Mouse (Mus musculus) embryonic facial prominence, embryonic 10.5 days (tissue): ENCODE measurements around the gene Cpne4. TPM values are rescaled to one million over a fixed set of nuclear protein-coding genes. Genes with fewer than 3 reads are reported as not detected.

Experiments used
- DNase-seq: peaks from one replicate; pipeline ENCODE4 v3.0.0-alpha.2; 2017; ENCODE audit warnings: low spot score
- H3K27ac ChIP-seq: fragments of 300-500 bp; sonication (generic); replicated peaks from 2 replicates; pipeline ENCODE4 v1.5.1; 2016; ENCODE audit warnings: mild to moderate bottlenecking
- H3K27me3 ChIP-seq: fragments of 300-500 bp; sonication (generic); replicated peaks from 2 replicates; pipeline ENCODE4 v1.6.1; 2016; ENCODE audit warnings: low read depth, mild to moderate bottlenecking; ENCODE audit not compliant: poor library complexity, severe bottlenecking
- H3K36me3 ChIP-seq: fragments of 300-500 bp; sonication (generic); replicated peaks from 2 replicates; pipeline ENCODE4 v1.6.1; 2016; ENCODE audit warnings: mild to moderate bottlenecking, moderate library complexity
- H3K4me1 ChIP-seq: fragments of 300-500 bp; sonication (generic); 2 replicates; pipeline ENCODE4 v1.6.1; 2016
- H3K4me3 ChIP-seq: fragments of 300-500 bp; sonication (generic); 2 replicates; pipeline ENCODE4 v1.5.1; 2016; ENCODE audit warnings: mild to moderate bottlenecking, moderate library complexity
- H3K9me3 ChIP-seq: fragments of 300-500 bp; sonication (generic); 2 replicates; pipeline ENCODE4 v1.6.1; 2016; ENCODE audit warnings: mild to moderate bottlenecking
- WGBS: fragments of 180-500 bp; shearing (Covaris S2); methylation state at CpG from one replicate; pipeline ENCODE4 v1.1.7; 2016; 5-methylcytosine and 5-hydroxymethylcytosine counted together
- polyA plus RNA-seq: library from polyadenylated mRNA; unstranded; fragments of >200 nt; fragmentation: Nextera tagmentation; extraction: Ambion mirVana; gene quantifications from 2 replicates; pipeline ENCODE4 v1.2.1, GENCODE M21; 2016

Gene Cpne4
- polyA plus RNA-seq, 1 experiment from 2014 or later: 0.56 TPM

DNA sequence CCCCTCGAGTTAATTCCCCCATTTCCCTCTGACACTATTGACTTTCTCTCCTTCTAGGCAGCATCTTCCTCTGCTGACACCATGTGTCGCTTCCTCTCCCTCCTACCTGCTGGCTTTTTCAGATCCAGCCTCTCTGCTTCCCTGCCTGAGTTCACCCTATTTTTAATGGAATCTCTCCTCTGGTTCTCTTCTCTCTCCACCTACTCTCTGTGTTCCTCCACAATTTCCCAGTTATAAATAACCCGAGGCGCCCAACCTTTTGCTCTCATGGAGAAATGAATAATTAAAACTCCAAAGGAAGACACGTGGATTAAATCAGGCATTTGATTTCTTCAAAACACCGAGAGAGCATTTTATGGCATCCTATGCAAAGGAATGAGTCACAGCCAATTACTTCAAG lies 65.4 kb downstream of the Cpne4 start:
- Histone ChIP-seq H3K4me3 (no peak overlapping the region), H3K36me3 (no peaks in the 10 kb centered on the region), H3K4me1 (no peaks in the 10 kb centered on the region), H3K9me3 (no peaks in the 10 kb centered on the region), H3K27me3 (no peaks in the 10 kb centered on the region), H3K27ac (no peak overlapping the region)
- no peak for DNase-seq
- 78% methylated on average over 6 of the region's 6 CpGs for WGBS

DNA sequence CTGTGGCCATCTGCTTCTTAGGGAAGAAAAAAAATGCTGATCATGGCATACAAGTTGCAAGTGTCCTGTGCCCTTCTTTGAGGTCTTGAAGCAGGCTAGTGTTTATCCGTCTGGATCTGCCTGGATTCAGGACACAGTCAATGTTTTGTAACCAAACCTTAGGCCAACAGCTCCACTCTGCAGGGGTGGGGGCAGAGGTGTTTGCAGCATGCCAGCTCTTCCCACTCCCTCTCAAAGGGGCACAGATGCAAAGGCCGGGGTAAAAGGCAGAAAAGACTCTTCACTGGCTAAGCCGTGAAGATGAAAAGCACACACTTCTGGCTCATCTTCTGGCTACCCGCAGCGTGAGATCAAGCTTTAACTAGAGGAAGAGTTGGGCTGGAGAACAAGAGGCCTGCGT lies 69.6 kb downstream of the Cpne4 start:
- DNase-seq: no peak
- 69% methylated on average over 6 of the region's 6 CpGs for WGBS

DNA sequence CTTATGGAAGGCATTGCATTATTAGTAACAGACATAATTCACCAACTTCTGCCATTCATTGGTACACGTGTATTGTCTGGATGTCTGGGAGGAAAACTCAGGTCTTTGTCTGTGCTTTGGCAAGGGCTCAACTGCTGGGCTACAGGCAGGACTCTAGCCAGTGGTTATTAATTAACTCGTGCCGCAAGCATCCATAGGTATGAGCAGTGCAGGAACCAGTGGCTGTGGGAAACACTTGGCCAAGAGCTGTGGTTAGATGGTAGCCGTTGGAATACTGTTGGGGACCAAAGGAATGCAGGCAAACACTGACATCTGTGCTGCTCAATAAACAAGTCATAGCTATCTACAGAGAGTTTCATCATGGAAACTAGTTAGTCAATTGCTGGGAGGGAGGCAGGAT lies 76.5 kb downstream of the Cpne4 start:
- DNase-seq: no peak
- Histone ChIP-seq H3K9me3 (no peaks in the 10 kb centered on the region), H3K4me3 (no peak overlapping the region), H3K27me3 (no peaks in the 10 kb centered on the region), H3K4me1 (no peaks in the 10 kb centered on the region), H3K36me3 (no peaks in the 10 kb centered on the region), H3K27ac (no peak overlapping the region)
- 89% methylated on average over 4 of the region's 4 CpGs for WGBS

More for the DNA sequence above, 69.6 kb downstream of the Cpne4 start:
- H3K27ac ChIP-seq: no peak overlapping the region
- no peaks in the 10 kb centered on the region for H3K36me3 ChIP-seq
- H3K27me3 ChIP-seq: no peaks in the 10 kb centered on the region
- no peaks in the 10 kb centered on the region for H3K4me1 ChIP-seq
- H3K4me3 ChIP-seq: no peak overlapping the region
- H3K9me3 ChIP-seq: no peaks in the 10 kb centered on the region

DNA sequence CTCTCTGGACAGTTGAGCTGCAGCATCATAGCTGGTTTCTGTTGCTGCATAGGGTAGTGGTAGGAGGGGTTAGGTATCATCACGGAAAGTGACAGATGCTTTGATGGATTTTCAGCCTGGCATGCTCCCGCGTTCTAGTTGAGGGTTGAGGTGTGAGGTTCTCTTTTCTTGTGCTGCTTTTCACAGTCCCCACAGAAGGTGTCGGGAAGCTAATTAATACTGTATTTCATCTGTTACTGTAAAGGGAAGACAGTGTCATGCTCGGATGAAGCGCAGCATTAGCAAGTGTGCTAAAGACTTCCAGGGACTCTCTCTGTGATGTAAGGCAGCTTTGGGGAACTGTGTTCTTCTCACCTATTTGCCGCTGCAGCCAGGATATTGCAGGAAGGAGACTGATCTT lies 80.7 kb downstream of the Cpne4 start:
- H3K9me3 ChIP-seq: no peaks in the 10 kb centered on the region
- WGBS: 77% methylated on average over 7 of the region's 7 CpGs
- no peak for DNase-seq

DNA sequence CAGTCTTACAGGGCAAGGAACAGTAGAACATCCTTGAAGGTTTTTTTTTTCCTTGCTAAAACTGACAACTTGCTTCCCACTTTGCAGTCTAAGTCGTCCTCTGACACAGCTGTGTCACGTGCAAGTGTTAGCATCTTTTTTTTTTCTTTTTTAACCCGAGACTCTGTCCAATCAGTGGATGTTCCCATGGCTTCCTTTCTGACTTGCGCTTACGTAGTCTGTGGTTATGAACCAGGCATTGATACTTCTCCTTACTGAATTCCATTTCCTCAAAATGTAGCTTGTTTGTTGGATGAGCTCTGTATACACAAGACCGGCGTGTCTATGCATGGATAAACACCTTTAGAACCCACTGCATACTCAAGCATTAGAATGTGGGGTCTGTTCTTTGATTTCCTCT lies 82.2 kb downstream of the Cpne4 start:
- Histone ChIP-seq H3K9me3 (no peaks in the 10 kb centered on the region), H3K27me3 (no peaks in the 10 kb centered on the region), H3K36me3 (no peaks in the 10 kb centered on the region), H3K27ac (no peak overlapping the region), H3K4me3 (no peak overlapping the region), H3K4me1 (no peaks in the 10 kb centered on the region)
- WGBS: 80% methylated on average over 7 of the region's 7 CpGs
- DNase-seq: no peak

More for the DNA sequence above, 80.7 kb downstream of the Cpne4 start:
- Histone ChIP-seq H3K4me1 (no peaks in the 10 kb centered on the region), H3K27ac (no peak overlapping the region), H3K4me3 (no peak overlapping the region), H3K27me3 (no peaks in the 10 kb centered on the region), H3K36me3 (no peaks in the 10 kb centered on the region)

DNA sequence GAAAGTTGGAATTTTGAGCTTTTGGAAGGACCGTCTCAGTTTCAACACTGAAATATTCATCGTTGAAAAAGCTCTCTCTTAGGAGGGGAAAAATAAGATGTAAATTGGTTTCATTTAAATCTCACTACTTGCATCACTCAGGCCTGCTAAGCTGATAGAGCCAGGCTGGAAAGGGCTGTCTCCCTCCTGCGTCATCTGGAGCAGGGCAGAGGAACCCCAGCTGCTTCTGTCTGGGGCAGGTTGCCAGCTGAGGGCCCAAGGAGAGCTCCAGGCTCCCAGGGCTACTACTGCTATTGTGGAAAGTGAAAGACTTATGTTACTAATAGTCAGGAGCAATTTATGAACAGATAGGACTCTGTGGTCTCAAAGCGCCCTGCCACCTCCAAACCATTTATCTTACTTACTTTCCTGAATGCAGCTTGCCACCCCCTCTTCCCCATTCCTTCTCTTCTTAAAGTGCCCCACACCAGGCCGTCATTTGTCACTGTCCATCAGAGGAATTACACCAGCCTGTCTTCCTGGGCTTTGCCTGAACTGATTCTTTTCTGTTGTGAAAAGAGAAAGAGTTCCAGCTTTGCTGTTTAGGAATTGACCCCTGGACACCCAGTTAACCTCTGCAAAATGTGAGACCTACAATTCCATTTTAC lies 99.4 kb downstream of the Cpne4 start:
- Histone ChIP-seq H3K27me3 (no peaks in the 10 kb centered on the region), H3K4me1 (no peaks in the 10 kb centered on the region), H3K4me3 (no peak overlapping the region), H3K27ac (no peak overlapping the region), H3K9me3 (no peaks in the 10 kb centered on the region), H3K36me3 (no peaks in the 10 kb centered on the region)
- DNase-seq: no peak
- WGBS: 76% methylated on average over 5 of the region's 5 CpGs

DNA sequence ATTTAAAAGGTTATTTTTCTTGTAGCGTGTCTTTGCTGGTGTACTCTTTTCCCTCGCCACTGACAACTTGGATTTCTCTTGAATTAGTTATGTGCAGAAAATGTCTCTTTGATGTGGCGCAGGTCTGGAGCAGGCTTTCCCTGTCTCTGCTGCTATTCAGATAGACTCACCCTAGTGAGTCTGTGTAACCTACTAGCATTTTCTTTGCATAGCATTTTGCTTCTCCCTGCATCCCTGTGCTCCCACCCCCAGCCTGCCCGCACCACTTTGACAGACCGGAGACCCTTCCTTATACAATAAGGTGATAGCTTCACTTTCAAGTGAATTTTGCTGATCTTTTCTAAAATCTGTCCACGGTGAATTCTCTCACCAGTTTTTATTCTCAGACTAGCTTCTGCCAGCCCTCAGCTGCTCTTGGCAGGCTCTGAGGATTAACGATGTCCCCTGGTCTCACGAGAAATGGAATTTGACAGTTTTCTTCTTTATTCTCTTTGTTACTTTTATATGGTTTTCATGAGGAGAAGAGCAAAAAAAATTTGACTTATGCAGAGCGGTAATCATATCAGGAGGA lies 105.7 kb downstream of the Cpne4 start:
- H3K4me1 ChIP-seq: no peaks in the 10 kb centered on the region
- no peak overlapping the region for H3K4me3 ChIP-seq
- H3K27me3 ChIP-seq: no peaks in the 10 kb centered on the region
- H3K36me3 ChIP-seq: no peaks in the 10 kb centered on the region
- H3K27ac ChIP-seq: no peak overlapping the region
- H3K9me3 ChIP-seq: no peaks in the 10 kb centered on the region
- WGBS: 87% methylated on average over 9 of the region's 9 CpGs
- DNase-seq: no peak

DNA sequence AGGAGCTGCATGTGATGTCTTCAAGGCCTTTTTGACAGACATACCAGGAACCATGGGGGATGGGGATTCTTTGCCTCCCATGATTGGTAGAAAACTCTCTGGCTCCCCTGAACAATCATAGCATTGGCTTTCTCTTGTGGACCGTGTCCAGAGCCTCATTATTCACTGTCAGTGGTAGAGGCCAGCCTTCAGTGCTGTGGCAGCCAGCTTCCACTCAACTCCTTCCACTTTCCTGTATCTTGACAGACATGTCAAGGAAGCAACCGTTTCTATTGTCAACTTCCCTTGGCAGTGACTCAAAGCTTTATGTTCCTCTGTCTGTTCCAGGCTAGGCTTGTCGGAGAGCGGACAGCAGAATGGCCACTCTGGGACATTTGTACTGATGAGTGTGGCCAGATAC lies 112.7 kb downstream of the Cpne4 start:
- Histone ChIP-seq H3K36me3 (no peaks in the 10 kb centered on the region), H3K4me3 (no peak overlapping the region), H3K27ac (no peak overlapping the region), H3K9me3 (no peaks in the 10 kb centered on the region), H3K27me3 (no peaks in the 10 kb centered on the region), H3K4me1 (no peaks in the 10 kb centered on the region)
- WGBS: 78% methylated on average over 4 of the region's 4 CpGs
- DNase-seq: no peak

DNA sequence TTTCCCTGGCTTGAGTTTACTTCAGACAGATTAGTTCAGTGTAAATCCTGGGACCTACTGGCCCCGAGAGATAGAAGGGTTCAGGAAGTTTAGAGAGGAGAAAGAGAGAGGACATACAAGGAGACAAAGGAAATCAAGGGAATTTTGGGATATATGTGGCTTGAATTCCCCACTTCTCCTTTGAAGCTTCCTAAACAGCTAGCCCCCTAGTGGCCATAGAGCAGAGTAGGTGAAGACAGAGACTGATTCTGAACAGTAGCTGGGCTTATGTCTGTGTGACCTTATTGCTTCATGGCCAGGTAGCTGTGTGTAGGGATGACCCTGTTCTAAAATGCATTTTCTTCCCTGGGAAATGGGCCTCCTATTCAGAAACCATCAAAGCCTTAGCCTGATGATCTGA lies 129.6 kb downstream of the Cpne4 start:
- no peaks in the 10 kb centered on the region for H3K9me3 ChIP-seq
- H3K36me3 ChIP-seq: no peaks in the 10 kb centered on the region
- no peak overlapping the region for H3K27ac ChIP-seq
- no peak overlapping the region for H3K4me3 ChIP-seq
- no peaks in the 10 kb centered on the region for H3K4me1 ChIP-seq
- 62% methylated on average over 1 of the region's 1 CpGs for WGBS
- no peaks in the 10 kb centered on the region for H3K27me3 ChIP-seq
- DNase-seq: no peak

DNA sequence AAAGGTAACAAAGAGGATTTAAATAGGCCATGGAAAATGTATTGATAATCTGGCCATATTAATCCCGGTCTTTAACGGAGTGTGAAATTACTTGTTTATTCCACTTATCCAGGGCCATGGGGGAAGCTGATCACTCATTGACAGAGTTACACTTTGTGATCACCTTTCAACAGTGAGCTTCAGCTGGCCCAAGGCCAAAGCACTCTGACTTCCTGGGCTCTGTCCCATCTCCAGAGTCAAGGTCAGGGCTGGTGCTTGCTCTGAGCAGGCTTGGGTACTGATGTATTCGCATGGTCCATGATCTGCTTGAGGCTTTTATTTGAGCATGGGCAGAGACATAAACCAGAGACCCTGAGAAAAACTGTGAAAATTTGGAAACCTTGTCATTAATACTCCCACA lies 131.5 kb downstream of the Cpne4 start:
- H3K27me3 ChIP-seq: no peaks in the 10 kb centered on the region
- H3K27ac ChIP-seq: no peak overlapping the region
- H3K4me3 ChIP-seq: no peak overlapping the region
- no peaks in the 10 kb centered on the region for H3K36me3 ChIP-seq
- 92% methylated on average over 3 of the region's 3 CpGs for WGBS
- no peak for DNase-seq
- no peaks in the 10 kb centered on the region for H3K4me1 ChIP-seq
- no peaks in the 10 kb centered on the region for H3K9me3 ChIP-seq

DNA sequence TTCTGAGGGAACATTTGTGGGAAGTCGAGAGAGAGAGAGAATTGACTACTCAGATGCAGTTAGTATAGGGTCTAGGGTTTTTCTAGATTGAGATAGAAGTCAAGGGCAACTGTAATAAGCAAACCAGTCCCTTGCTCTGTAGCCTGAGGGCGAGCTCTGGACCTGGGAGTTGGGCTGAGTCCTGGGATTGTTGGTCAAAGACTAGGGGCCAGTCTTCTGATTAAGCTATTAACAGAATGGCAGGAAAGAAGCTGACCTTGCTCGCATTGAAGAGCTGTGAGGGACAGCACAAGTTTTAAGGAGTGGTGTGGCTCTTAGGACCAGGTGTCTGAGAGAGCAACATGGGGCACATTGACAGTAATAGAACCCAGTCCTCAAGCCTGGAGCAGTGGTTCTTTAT lies 140.0 kb downstream of the Cpne4 start:
- Histone ChIP-seq H3K4me3 (no peak overlapping the region), H3K4me1 (no peaks in the 10 kb centered on the region), H3K27ac (no peak overlapping the region), H3K27me3 (no peaks in the 10 kb centered on the region), H3K9me3 (no peaks in the 10 kb centered on the region), H3K36me3 (no peaks in the 10 kb centered on the region)
- WGBS: 74% methylated on average over 3 of the region's 3 CpGs
- DNase-seq: no peak

DNA sequence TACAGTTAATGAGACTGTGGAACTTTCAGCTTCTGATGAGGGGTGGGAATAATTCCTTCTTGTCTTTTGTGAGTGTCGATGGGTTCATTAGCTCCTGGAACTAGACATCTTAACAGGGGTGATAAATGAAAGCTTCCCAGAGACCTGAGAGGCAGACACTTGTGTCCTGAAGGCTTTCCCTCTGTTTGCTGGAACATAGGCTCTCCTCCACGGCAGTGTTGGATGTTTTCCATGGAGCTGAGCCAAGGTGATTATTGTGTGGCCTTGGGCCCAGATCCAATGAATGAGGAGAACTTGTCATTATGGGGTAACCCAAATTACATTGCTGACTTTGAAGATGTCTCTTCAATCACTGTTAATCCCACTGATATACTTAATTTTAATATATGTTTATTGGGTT lies 146.1 kb downstream of the Cpne4 start:
- Histone ChIP-seq H3K4me3 (no peak overlapping the region), H3K27ac (no peak overlapping the region), H3K27me3 (no peaks in the 10 kb centered on the region), H3K4me1 (no peaks in the 10 kb centered on the region), H3K36me3 (no peaks in the 10 kb centered on the region), H3K9me3 (no peaks in the 10 kb centered on the region)
- no peak for DNase-seq
- WGBS: 77% methylated on average over 2 of the region's 2 CpGs

DNA sequence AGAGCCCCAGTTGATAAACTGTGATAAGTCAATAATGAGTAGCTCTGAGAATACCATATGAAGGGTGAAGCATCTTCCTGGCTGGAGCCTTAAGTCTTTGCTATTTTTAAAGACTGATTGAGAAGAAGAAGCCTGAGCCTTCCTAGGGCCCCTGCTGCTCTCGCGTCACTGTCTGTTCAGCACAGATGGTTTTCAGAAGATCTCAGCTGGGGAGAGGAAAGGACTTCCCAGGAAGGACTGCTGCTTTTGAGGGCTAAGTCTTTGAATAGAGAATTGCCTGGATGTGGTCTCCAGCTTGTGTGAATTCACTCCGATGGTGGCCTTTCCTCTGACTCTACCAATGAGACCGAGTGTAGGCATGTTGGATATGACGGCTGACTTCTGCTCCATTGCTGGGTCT lies 163.7 kb downstream of the Cpne4 start:
- 91% methylated on average over 5 of the region's 5 CpGs for WGBS

More for the DNA sequence above, 163.7 kb downstream of the Cpne4 start:
- no peak overlapping the region for H3K27ac ChIP-seq
- no peaks in the 10 kb centered on the region for H3K9me3 ChIP-seq
- no peaks in the 10 kb centered on the region for H3K4me1 ChIP-seq
- no peaks in the 10 kb centered on the region for H3K27me3 ChIP-seq
- DNase-seq: no peak
- no peak overlapping the region for H3K4me3 ChIP-seq
- no peaks in the 10 kb centered on the region for H3K36me3 ChIP-seq
